Mouse (Mus musculus): ENCODE data around the gene Csf2. TPM values are rescaled to one million over a fixed set of nuclear protein-coding genes. Genes with fewer than 3 reads are reported as not detected.

Csf2 gene
- polyA plus RNA-seq, 1 experiment from 2014 or later = 1.2 TPM

DNA sequence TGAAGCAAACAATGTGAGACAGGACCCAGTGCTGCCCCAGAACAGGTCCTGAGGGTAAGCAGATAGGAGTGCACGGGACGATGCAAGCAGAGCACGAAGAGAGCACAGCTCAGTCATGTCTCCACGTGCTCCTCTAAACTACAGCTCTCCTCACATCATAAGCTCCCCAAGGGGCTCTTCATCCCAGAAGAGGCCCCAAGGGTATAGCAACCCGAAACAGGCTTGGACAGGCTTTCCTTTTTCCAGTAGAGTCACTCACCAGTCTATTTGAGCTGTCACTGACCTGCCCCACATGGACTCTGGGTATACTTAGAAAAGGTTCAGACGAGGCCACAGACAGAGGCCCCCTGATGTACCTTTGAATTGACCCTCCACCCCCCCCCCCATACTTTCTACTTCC, 5.0 kb downstream of the Csf2 start:
- no peak for ATAC-seq (ENCODE audit: low read depth)
- no peak overlapping the region for H3K27ac ChIP-seq (ENCODE audit: low read length)
- 62% methylated on average over 6 of the region's 6 CpGs for whole genome bisulfite sequencing
- H3K4me2 ChIP-seq (ENCODE audit: low read depth, low read length) = no peak overlapping the region
- H3K9me3 ChIP-seq (ENCODE audit: control insufficient read depth, low read length) = no peaks in the 10 kb centered on the region
- H3K9ac ChIP-seq (ENCODE audit: low read length) = no peak overlapping the region
- H3K36me3 ChIP-seq (ENCODE audit: control insufficient read depth, insufficient read depth, low read length) = no peaks in the 10 kb centered on the region
- H3K4me1 ChIP-seq (replicated peaks; ENCODE audit: control insufficient read depth, insufficient read depth, low read length) = peaks cover 19% of the 10 kb centered on the region; the same call in 1 of the 2 replicates
- no peaks in the 10 kb centered on the region for H3K27me3 ChIP-seq (ENCODE audit: control insufficient read depth, insufficient read depth, low read depth, low read length)
- H3K4me3 ChIP-seq (ENCODE audit: low read length) = no peak overlapping the region

DNA sequence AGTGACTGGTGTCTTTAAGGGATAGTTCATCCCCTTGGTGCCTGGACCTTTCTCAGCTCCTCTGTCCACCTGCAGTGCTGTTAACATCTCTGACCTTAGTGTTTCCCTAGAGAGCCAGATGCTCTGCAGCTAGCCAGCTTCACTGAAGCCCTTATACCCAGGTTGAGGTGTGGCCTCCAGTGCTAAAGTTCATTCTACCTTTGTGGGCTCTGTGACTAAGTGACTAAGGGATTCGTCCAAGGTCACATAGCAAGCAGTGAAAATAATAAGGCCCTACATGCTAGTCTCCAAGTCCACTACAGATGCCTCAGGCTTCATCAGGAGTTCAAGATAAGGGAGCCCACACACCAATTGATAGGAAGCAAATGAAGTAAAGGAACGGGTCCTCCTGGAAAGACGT, 7.0 kb downstream of the Csf2 start:
- 87% methylated on average over 3 of the region's 3 CpGs for WGBS
- H3K9me3 ChIP-seq (ENCODE audit: control insufficient read depth, low read length) = no peaks in the 10 kb centered on the region
- ATAC-seq (ENCODE audit: low read depth) = no peak
- no peak overlapping the region for H3K9ac ChIP-seq (ENCODE audit: low read length)
- no peaks in the 10 kb centered on the region for H3K27me3 ChIP-seq (ENCODE audit: control insufficient read depth, insufficient read depth, low read depth, low read length)
- no peak overlapping the region for H3K27ac ChIP-seq (ENCODE audit: low read length)
- no peaks in the 10 kb centered on the region for H3K36me3 ChIP-seq (ENCODE audit: control insufficient read depth, insufficient read depth, low read length)
- H3K4me3 ChIP-seq (ENCODE audit: low read length) = no peak overlapping the region
- peaks cover 4% of the 10 kb centered on the region; the same call in 1 of the 2 replicates for H3K4me1 ChIP-seq (replicated peaks; ENCODE audit: control insufficient read depth, insufficient read depth, low read length)
- H3K4me2 ChIP-seq (ENCODE audit: low read depth, low read length) = no peak overlapping the region

DNA sequence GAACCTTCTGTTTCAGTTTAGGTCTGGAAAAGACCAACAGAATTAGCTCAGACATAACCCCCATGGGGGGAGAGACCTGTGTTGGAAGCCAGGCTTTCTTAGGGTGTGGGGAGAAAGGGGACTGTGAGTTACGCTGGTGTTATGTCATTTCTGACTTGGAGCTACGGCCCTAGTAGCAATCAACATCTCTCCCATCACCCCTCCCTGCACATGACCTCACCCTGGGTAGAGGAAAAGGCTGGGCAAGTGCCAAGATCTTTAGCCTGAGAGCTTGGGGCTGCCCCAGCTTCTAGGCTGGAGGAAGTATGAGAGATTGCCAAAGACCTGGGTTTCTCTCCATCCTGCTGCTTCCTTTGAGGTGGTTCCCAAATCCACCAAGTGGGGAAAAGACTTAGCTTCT, 12.5 kb downstream of the Csf2 start:
- no peak overlapping the region for H3K4me2 ChIP-seq (ENCODE audit: low read depth, low read length)
- no peak overlapping the region for H3K9ac ChIP-seq (ENCODE audit: low read length)
- 28% methylated on average over 2 of the region's 2 CpGs for WGBS
- H3K27ac ChIP-seq (ENCODE audit: low read length) = no peak overlapping the region
- no peaks in the 10 kb centered on the region for H3K9me3 ChIP-seq (ENCODE audit: control insufficient read depth, low read length)
- H3K27me3 ChIP-seq (ENCODE audit: control insufficient read depth, insufficient read depth, low read depth, low read length) = no peaks in the 10 kb centered on the region
- no peaks in the 10 kb centered on the region for H3K36me3 ChIP-seq (ENCODE audit: control insufficient read depth, insufficient read depth, low read length)
- no peak overlapping the region for H3K4me3 ChIP-seq (ENCODE audit: low read length)
- 0 out of 2 replicates have a peak, but pooled peaks cover 3% of the 10 kb centered on the region for H3K4me1 ChIP-seq (replicated peaks; ENCODE audit: control insufficient read depth, insufficient read depth, low read length)
- ATAC-seq (ENCODE audit: low read depth) = 0 out of 2 replicates have a peak, but pooled peaks have one; percentile 43

- no peak overlapping the region for H3K4me3 ChIP-seq (ENCODE audit: low read length)
- 96% methylated on average over 2 of the region's 2 CpGs for WGBS
- no peak overlapping the region for H3K27ac ChIP-seq (ENCODE audit: low read length)
Measured at GRCm38 (mm10) chr11:54227478-54227877, 22.0 kb downstream of the Csf2 start.

GRCm38 (mm10) chr11:54224475-54224986, 24.9 kb downstream of the Csf2 start:
- no peak overlapping the region for H3K4me2 ChIP-seq (ENCODE audit: low read depth, low read length)
- no peaks in the 10 kb centered on the region for H3K36me3 ChIP-seq (ENCODE audit: control insufficient read depth, insufficient read depth, low read length)
- H3K4me3 ChIP-seq (ENCODE audit: low read length) = no peak overlapping the region
- H3K9me3 ChIP-seq (ENCODE audit: control insufficient read depth, low read length) = no peaks in the 10 kb centered on the region
- H3K27ac ChIP-seq (ENCODE audit: low read length) = no peak overlapping the region
- H3K9ac ChIP-seq (ENCODE audit: low read length) = no peak overlapping the region
- no peaks in the 10 kb centered on the region for H3K4me1 ChIP-seq (replicated peaks; ENCODE audit: control insufficient read depth, insufficient read depth, low read length)
- ATAC-seq (ENCODE audit: low read depth) = no peak
- no peaks in the 10 kb centered on the region for H3K27me3 ChIP-seq (ENCODE audit: control insufficient read depth, insufficient read depth, low read depth, low read length)
- 75% methylated on average over 5 of the region's 5 CpGs for WGBS

More at GRCm38 (mm10) chr11:54227478-54227877, 22.0 kb downstream of the Csf2 start:
- no peaks in the 10 kb centered on the region for H3K9me3 ChIP-seq (ENCODE audit: control insufficient read depth, low read length)
- no peak overlapping the region for H3K4me2 ChIP-seq (ENCODE audit: low read depth, low read length)
- no peaks in the 10 kb centered on the region for H3K4me1 ChIP-seq (replicated peaks; ENCODE audit: control insufficient read depth, insufficient read depth, low read length)
- no peaks in the 10 kb centered on the region for H3K36me3 ChIP-seq (ENCODE audit: control insufficient read depth, insufficient read depth, low read length)
- H3K27me3 ChIP-seq (ENCODE audit: control insufficient read depth, insufficient read depth, low read depth, low read length) = no peaks in the 10 kb centered on the region
- H3K9ac ChIP-seq (ENCODE audit: low read length) = no peak overlapping the region
- ATAC-seq (ENCODE audit: low read depth) = no peak

- Histone ChIP-seq H3K9me3 (ENCODE audit: control insufficient read depth, low read length) (no peaks in the 10 kb centered on the region), H3K36me3 (ENCODE audit: control insufficient read depth, insufficient read depth, low read length) (no peaks in the 10 kb centered on the region), H3K9ac (ENCODE audit: low read length) (no peak overlapping the region), H3K4me2 (ENCODE audit: low read depth, low read length) (no peak overlapping the region), H3K4me3 (ENCODE audit: low read length) (no peak overlapping the region), H3K4me1 (replicated peaks; ENCODE audit: control insufficient read depth, insufficient read depth, low read length) (no peaks in the 10 kb centered on the region), H3K27ac (ENCODE audit: low read length) (no peak overlapping the region), H3K27me3 (ENCODE audit: control insufficient read depth, insufficient read depth, low read depth, low read length) (no peaks in the 10 kb centered on the region)
- 72% methylated on average over 9 of the region's 9 CpGs for WGBS
- no peak for ATAC-seq (ENCODE audit: low read depth)
Measured at GRCm38 (mm10) chr11:54223637-54224474, 25.6 kb downstream of the Csf2 start.

GRCm38 (mm10) chr11:54219903-54220740, 29.3 kb downstream of the Csf2 start:
- H3K27ac ChIP-seq (ENCODE audit: low read length) = no peak overlapping the region
- ATAC-seq (ENCODE audit: low read depth) = no peak
- no peaks in the 10 kb centered on the region for H3K4me1 ChIP-seq (replicated peaks; ENCODE audit: control insufficient read depth, insufficient read depth, low read length)
- H3K27me3 ChIP-seq (ENCODE audit: control insufficient read depth, insufficient read depth, low read depth, low read length) = no peaks in the 10 kb centered on the region
- 19% methylated on average over 6 of the region's 6 CpGs for WGBS
- no peaks in the 10 kb centered on the region for H3K36me3 ChIP-seq (ENCODE audit: control insufficient read depth, insufficient read depth, low read length)
- no peak overlapping the region for H3K9ac ChIP-seq (ENCODE audit: low read length)
- H3K4me3 ChIP-seq (ENCODE audit: low read length) = no peak overlapping the region
- H3K4me2 ChIP-seq (ENCODE audit: low read depth, low read length) = no peak overlapping the region
- H3K9me3 ChIP-seq (ENCODE audit: control insufficient read depth, low read length) = no peaks in the 10 kb centered on the region

DNA sequence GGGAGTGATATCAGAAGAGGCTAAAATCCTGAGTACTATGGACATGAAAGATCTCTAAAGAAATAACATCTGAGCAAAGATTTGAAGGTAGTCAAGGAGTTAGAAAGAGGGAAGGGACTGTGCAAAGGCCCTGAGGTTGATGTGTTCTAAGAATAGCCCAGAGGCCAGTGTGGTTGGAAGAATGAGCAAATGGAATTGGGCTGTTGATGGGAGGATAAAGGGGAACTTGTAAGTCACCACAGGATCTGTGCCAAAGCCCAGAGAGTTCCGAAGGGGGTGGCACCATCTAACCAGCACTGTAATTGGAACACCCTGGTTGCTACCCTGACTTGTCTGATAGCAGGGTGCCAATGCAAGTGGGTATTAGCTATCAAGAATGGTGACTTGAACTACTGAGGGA, 30.3 kb downstream of the Csf2 start:
- no peak overlapping the region for H3K27ac ChIP-seq (ENCODE audit: low read length)
- no peak overlapping the region for H3K4me3 ChIP-seq (ENCODE audit: low read length)
- no peaks in the 10 kb centered on the region for H3K27me3 ChIP-seq (ENCODE audit: control insufficient read depth, insufficient read depth, low read depth, low read length)
- no peak overlapping the region for H3K9ac ChIP-seq (ENCODE audit: low read length)
- H3K36me3 ChIP-seq (ENCODE audit: control insufficient read depth, insufficient read depth, low read length) = no peaks in the 10 kb centered on the region
- H3K4me1 ChIP-seq (replicated peaks; ENCODE audit: control insufficient read depth, insufficient read depth, low read length) = no peaks in the 10 kb centered on the region
- ATAC-seq (ENCODE audit: low read depth) = no peak
- WGBS = 84% methylated on average over 1 of the region's 1 CpGs
- H3K4me2 ChIP-seq (ENCODE audit: low read depth, low read length) = no peak overlapping the region
- H3K9me3 ChIP-seq (ENCODE audit: control insufficient read depth, low read length) = no peaks in the 10 kb centered on the region

- Histone ChIP-seq H3K4me3 (ENCODE audit: low read length) (no peak overlapping the region), H3K27me3 (ENCODE audit: control insufficient read depth, insufficient read depth, low read depth, low read length) (no peaks in the 10 kb centered on the region), H3K36me3 (ENCODE audit: control insufficient read depth, insufficient read depth, low read length) (no peaks in the 10 kb centered on the region), H3K4me1 (replicated peaks; ENCODE audit: control insufficient read depth, insufficient read depth, low read length) (no peaks in the 10 kb centered on the region), H3K9ac (ENCODE audit: low read length) (no peak overlapping the region), H3K4me2 (ENCODE audit: low read depth, low read length) (no peak overlapping the region), H3K27ac (ENCODE audit: low read length) (no peak overlapping the region), H3K9me3 (ENCODE audit: control insufficient read depth, low read length) (no peaks in the 10 kb centered on the region)
- WGBS = 50% methylated on average over 7 of the region's 7 CpGs
- no peak; the same call in 1 of the 2 replicates for ATAC-seq (ENCODE audit: low read depth)
Measured at GRCm38 (mm10) chr11:54217384-54217783, 32.1 kb downstream of the Csf2 start.
